Mouse (Mus musculus): ENCODE measurements around the gene Rpl21.

Gene Rpl21

DNA sequence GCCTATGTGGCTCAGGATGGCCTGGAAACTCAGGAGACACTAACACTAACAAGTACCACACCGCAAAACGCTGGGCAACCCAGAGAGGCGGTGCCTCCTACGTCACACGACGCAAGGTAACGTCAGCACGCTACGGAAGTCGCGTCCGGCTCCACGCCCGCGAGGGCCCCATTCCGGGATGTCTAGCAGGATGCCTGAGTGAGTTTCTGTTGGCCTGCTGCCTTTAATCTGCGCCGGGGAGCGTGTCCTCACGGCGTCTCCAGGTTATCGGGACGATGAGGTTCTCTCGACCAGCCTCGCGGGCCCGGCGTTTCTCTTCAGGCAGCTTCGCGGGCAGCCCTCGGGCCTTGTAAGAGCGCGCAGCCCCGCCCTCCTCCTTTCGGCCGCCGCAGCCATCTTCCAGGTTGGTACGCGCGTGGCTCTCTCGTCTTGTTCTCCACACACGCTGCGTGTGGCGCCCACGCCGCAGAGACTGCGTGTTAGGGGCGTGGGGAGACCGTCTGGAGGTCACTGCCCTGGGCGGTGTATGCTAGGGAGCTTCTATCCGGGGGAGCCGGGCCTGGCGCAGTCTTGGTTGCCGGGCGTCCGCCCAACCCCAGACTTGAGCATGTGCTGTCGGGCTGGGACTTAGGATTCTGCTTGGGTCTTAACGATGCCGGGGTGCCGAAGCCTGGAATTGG, at the start of gene Rpl21:
Rpl21 (plus strand) TSS at position 122 of the 680 bp plus-strand sequence.
- H3K27me3 ChIP-seq (ENCODE audit: insufficient read depth, low read length) = no peaks in the 10 kb centered on the region
- TF ChIP-seq NANOG (IDR thresholded peaks at IDR 0.05; ENCODE audit: borderline replicate concordance, low read length) = no peak
- no peak for TF ChIP-seq CTCF (conservative IDR thresholded peaks at IDR 0.05; ENCODE audit: low read length)
- TF ChIP-seq POU5F1 (IDR thresholded peaks at IDR 0.05; ENCODE audit: borderline replicate concordance, low read length) = no peak
- peak within 1 kb of the TSS; percentile 100 for H3K4me3 ChIP-seq (replicated peaks; ENCODE audit: low read length)
- H3K4me1 ChIP-seq (replicated peaks; ENCODE audit: low read depth, low read length) = peaks cover 68% of the 10 kb centered on the region
- no peaks in the 10 kb centered on the region for H3K9me3 ChIP-seq (ENCODE audit: low read length)
- H3K36me3 ChIP-seq (ENCODE audit: insufficient read depth, low read length) = peaks cover 45% of the 10 kb centered on the region

DNA sequence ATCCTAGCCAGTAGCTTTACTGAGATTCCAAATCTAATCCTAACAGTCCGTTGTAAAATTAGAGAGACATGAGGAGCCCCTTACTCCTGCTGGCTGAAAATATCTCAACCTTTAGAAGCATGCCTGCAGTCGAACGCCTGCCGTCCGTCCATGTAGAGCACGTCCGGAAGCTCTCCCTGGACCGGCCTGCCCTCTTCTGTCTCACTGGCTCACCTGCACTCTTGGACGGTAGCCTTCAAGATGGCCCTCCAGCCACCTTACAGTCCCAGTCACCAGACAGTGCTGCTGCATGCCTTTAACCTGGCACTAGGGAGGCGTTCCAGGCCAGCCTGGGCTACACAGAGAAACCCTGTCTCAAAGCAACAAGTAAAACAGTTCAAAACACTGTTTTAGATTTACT, 49.4 kb upstream of the Rpl21 start:
- Histone ChIP-seq H3K4me3 (replicated peaks; ENCODE audit: low read length) (no peak overlapping the region), H3K4me1 (replicated peaks; ENCODE audit: low read depth, low read length) (peaks cover 69% of the 10 kb centered on the region), H3K36me3 (ENCODE audit: insufficient read depth, low read length) (no peaks in the 10 kb centered on the region), H3K27me3 (ENCODE audit: insufficient read depth, low read length) (no peaks in the 10 kb centered on the region), H3K9me3 (ENCODE audit: low read length) (no peaks in the 10 kb centered on the region)
- TF ChIP-seq NANOG (IDR thresholded peaks at IDR 0.05; ENCODE audit: borderline replicate concordance, low read length) = no peak
- no peak for TF ChIP-seq CTCF (conservative IDR thresholded peaks at IDR 0.05; ENCODE audit: low read length)
- TF ChIP-seq POU5F1 (IDR thresholded peaks at IDR 0.05; ENCODE audit: borderline replicate concordance, low read length) = no peak

DNA sequence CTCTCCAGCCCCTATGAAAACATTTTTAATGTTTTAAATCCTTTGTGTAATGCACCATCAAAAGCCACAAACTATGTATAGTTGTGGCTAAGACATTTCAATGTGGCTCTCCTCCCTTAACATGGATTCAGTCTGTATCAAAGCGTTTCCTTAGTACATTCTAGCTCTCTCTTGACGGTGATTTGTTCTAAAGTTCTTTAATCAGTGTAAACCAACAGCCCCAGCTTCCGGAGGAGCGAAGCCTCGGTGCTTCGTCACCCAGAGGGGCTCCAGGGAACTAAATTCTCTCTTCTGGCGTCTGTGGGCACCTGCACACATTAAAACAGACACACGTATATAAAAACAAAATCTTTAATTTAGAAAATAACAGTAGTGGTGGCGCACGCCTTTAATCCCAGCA, 48.8 kb upstream of the Rpl21 start:
- TF ChIP-seq POU5F1 (IDR thresholded peaks at IDR 0.05; ENCODE audit: borderline replicate concordance, low read length) = no peak
- TF ChIP-seq CTCF (conservative IDR thresholded peaks at IDR 0.05; ENCODE audit: low read length) = no peak
- TF ChIP-seq NANOG (IDR thresholded peaks at IDR 0.05; ENCODE audit: borderline replicate concordance, low read length) = no peak
- Histone ChIP-seq H3K9me3 (ENCODE audit: low read length) (no peaks in the 10 kb centered on the region), H3K4me3 (replicated peaks; ENCODE audit: low read length) (peak overlapping the region; percentile 35; the same call in 1 of the 2 replicates), H3K36me3 (ENCODE audit: insufficient read depth, low read length) (no peaks in the 10 kb centered on the region), H3K4me1 (replicated peaks; ENCODE audit: low read depth, low read length) (peaks cover 70% of the 10 kb centered on the region), H3K27me3 (ENCODE audit: insufficient read depth, low read length) (no peaks in the 10 kb centered on the region)

DNA sequence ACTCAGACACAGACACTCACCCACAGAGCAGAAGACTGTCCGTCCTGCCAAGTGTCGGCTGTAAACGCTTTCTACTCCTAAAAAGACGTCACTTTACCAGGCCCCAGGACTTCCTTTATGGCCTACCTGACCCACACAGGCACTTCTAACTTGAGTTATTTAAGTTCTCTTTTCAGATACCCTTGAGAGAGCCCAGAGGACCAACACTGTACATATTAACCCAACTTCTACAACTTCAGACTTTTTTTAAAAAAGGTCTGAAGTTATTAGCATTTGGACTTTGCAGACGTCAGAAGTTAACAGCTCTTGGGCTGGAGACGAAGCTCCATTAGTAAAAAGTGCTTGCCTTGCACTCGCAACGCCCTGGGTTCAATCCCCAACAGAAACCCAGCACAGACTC, 46.6 kb upstream of the Rpl21 start:
- Histone ChIP-seq H3K27me3 (ENCODE audit: insufficient read depth, low read length) (no peaks in the 10 kb centered on the region), H3K9me3 (ENCODE audit: low read length) (no peaks in the 10 kb centered on the region)

DNA sequence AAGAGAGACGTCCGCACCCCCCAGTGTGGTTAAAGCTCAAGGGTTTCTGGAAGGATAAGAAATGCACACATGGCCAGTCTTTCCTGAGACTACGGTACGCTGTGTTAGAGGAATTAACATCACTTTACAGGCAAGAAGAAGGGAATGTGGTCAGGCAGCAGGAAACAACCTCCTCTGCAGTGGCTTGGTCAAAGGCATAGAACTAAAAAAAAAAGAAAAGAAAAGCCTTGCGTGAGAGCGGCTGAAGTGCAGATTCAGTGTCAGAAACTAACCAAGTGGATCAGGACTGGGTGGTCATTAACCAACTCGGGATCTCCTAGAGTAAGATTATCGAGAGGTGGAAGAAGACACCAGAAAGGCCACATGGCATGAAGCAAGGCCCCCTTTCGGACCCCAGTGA, 43.3 kb upstream of the Rpl21 start:
- Histone ChIP-seq H3K9me3 (ENCODE audit: low read length) (no peaks in the 10 kb centered on the region), H3K27me3 (ENCODE audit: insufficient read depth, low read length) (no peaks in the 10 kb centered on the region), H3K36me3 (ENCODE audit: insufficient read depth, low read length) (no peaks in the 10 kb centered on the region), H3K4me1 (replicated peaks; ENCODE audit: low read depth, low read length) (peaks cover 81% of the 10 kb centered on the region), H3K4me3 (replicated peaks; ENCODE audit: low read length) (no peak overlapping the region)
- no peak for TF ChIP-seq NANOG (IDR thresholded peaks at IDR 0.05; ENCODE audit: borderline replicate concordance, low read length)
- TF ChIP-seq CTCF (conservative IDR thresholded peaks at IDR 0.05; ENCODE audit: low read length) = no peak
- TF ChIP-seq POU5F1 (IDR thresholded peaks at IDR 0.05; ENCODE audit: borderline replicate concordance, low read length) = no peak

More for the DNA sequence above, 46.6 kb upstream of the Rpl21 start:
- Histone ChIP-seq H3K4me3 (replicated peaks; ENCODE audit: low read length) (no peak overlapping the region), H3K36me3 (ENCODE audit: insufficient read depth, low read length) (no peaks in the 10 kb centered on the region), H3K4me1 (replicated peaks; ENCODE audit: low read depth, low read length) (peaks cover 75% of the 10 kb centered on the region)
- no peak for TF ChIP-seq NANOG (IDR thresholded peaks at IDR 0.05; ENCODE audit: borderline replicate concordance, low read length)
- TF ChIP-seq CTCF (conservative IDR thresholded peaks at IDR 0.05; ENCODE audit: low read length) = no peak
- TF ChIP-seq POU5F1 (IDR thresholded peaks at IDR 0.05; ENCODE audit: borderline replicate concordance, low read length) = no peak

DNA sequence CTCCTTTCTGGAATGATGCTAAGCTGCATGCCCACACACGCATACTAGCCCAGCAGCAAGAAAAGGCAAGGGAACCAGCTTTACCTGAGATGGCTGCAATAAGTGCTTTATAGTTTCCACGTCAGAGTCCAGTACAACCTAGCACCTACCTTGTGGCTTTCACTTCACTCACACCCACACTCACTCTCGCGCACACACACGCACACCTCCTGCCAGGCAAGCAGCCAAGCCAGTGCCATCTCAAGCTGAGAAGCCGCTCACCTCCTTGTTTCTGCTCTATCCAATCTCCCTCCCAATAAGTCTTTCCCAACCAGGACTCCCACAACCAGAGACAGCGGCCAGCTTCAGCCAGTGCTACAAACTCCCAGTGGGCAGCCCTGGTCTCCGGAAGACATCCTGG, 41.7 kb upstream of the Rpl21 start:
- Histone ChIP-seq H3K27me3 (ENCODE audit: insufficient read depth, low read length) (no peaks in the 10 kb centered on the region), H3K4me1 (replicated peaks; ENCODE audit: low read depth, low read length) (peaks cover 77% of the 10 kb centered on the region), H3K9me3 (ENCODE audit: low read length) (no peaks in the 10 kb centered on the region), H3K4me3 (replicated peaks; ENCODE audit: low read length) (no peak overlapping the region), H3K36me3 (ENCODE audit: insufficient read depth, low read length) (no peaks in the 10 kb centered on the region)
- no peak for TF ChIP-seq POU5F1 (IDR thresholded peaks at IDR 0.05; ENCODE audit: borderline replicate concordance, low read length)
- TF ChIP-seq CTCF (conservative IDR thresholded peaks at IDR 0.05; ENCODE audit: low read length) = no peak
- TF ChIP-seq NANOG (IDR thresholded peaks at IDR 0.05; ENCODE audit: borderline replicate concordance, low read length) = no peak

DNA sequence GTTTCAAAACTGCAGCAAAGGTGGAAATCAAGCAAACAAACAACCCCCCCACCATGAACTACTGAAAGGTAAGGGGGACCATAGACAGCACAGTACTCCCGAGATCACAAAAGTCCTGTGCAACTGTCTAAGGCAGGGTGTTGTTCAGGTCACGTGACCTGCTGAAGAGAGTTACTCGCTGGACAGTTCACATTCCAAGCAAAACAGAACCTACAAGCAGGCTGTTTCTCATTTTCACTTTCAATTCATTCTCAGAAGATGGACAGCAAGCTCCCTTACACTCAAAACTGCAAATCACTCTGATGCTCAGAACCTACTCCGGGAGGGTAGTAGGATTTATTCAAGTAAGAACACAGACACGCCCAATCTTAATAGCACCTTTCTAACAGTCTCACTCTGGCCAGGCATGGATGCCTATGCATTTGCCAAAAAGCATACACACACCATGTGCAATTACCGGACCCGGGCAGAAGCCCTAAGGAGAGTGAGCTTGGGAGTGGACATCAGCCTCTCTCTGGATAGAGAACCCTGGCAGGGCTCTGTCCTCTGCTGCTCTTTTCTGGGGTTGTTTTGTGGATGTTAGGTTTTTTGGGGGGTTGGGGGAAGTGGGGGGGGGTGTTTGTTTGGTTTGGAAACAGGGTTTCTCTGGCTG, 40.4 kb upstream of the Rpl21 start:
- TF ChIP-seq CTCF (conservative IDR thresholded peaks at IDR 0.05; ENCODE audit: low read length) = no peak
- no peak for TF ChIP-seq NANOG (IDR thresholded peaks at IDR 0.05; ENCODE audit: borderline replicate concordance, low read length)
- TF ChIP-seq POU5F1 (IDR thresholded peaks at IDR 0.05; ENCODE audit: borderline replicate concordance, low read length) = no peak
- Histone ChIP-seq H3K36me3 (ENCODE audit: insufficient read depth, low read length) (no peaks in the 10 kb centered on the region), H3K9me3 (ENCODE audit: low read length) (no peaks in the 10 kb centered on the region), H3K4me3 (replicated peaks; ENCODE audit: low read length) (no peak overlapping the region), H3K4me1 (replicated peaks; ENCODE audit: low read depth, low read length) (peaks cover 71% of the 10 kb centered on the region), H3K27me3 (ENCODE audit: insufficient read depth, low read length) (no peaks in the 10 kb centered on the region)

DNA sequence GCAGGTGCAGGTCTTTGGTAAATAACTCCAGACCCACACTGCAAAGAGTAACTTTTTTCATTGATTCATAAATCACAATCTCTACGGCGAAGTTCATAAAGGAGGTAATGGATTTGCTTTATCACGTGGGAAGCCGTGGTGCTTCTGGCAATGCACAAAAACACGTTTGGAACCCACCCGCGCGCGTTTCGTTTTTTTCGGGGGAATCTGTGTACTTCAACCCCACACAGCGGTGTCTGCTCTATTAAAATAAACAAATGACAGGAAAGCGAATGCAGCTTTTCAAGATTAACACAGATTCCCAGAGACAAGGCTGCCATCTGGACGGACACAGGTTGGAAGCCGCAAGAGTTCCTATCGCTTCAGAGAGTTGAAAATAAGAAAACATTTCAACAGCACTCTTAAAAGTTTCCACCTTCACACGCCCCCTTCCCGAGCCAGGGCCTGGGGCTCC, 39.0 kb upstream of the Rpl21 start:
- Histone ChIP-seq H3K9me3 (ENCODE audit: low read length) (no peaks in the 10 kb centered on the region), H3K4me1 (replicated peaks; ENCODE audit: low read depth, low read length) (peaks cover 69% of the 10 kb centered on the region), H3K36me3 (ENCODE audit: insufficient read depth, low read length) (no peaks in the 10 kb centered on the region), H3K27me3 (ENCODE audit: insufficient read depth, low read length) (no peaks in the 10 kb centered on the region), H3K4me3 (replicated peaks; ENCODE audit: low read length) (peak overlapping the region; percentile 92)
- no peak for TF ChIP-seq CTCF (conservative IDR thresholded peaks at IDR 0.05; ENCODE audit: low read length)
- TF ChIP-seq POU5F1 (IDR thresholded peaks at IDR 0.05; ENCODE audit: borderline replicate concordance, low read length) = no peak
- TF ChIP-seq NANOG (IDR thresholded peaks at IDR 0.05; ENCODE audit: borderline replicate concordance, low read length) = no peak
